Mouse (Mus musculus) cerebellum, adult 2 months (tissue): ENCODE data around the gene Slc24a5. TPM values are rescaled to one million over a fixed set of nuclear protein-coding genes. Genes with fewer than 3 reads are reported as not detected.

Experiments
- DNase-seq, 2 experiments: peaks; one replicate each; pipeline ENCODE4 v3.0.0; 2021
- H3K27ac ChIP-seq: fragments of 200-500 bp; 2 replicates; pipeline ENCODE4 v1.5.1; 2012; ENCODE audit warnings: low read length, control low read depth, inconsistent platforms; ENCODE audit not compliant: insufficient read depth
- H3K27me3 ChIP-seq: fragments of 200-500 bp; 2 replicates; pipeline ENCODE4 v1.6.1; 2012; ENCODE audit warnings: inconsistent platforms, mild to moderate bottlenecking, low read length, moderate library complexity; ENCODE audit not compliant: control insufficient read depth, insufficient read depth
- H3K4me1 ChIP-seq: fragments of 200-500 bp; 2 replicates; pipeline ENCODE4 v1.6.1; 2011; ENCODE audit warnings: low read length; ENCODE audit not compliant: control insufficient read depth, insufficient read depth
- H3K4me3 ChIP-seq: fragments of 200-500 bp; replicated peaks from 2 replicates; pipeline ENCODE3; 2011; ENCODE audit warnings: mild to moderate bottlenecking, low read depth, low read length, control low read depth; ENCODE audit not compliant: insufficient read depth
- CTCF ChIP-seq: fragments of 200-500 bp; IDR thresholded peaks from 2 replicates; pipeline ENCODE4 v1.5.1; 2011; ENCODE audit warnings: low read depth, mild to moderate bottlenecking, control low read depth, low read length, moderate library complexity, borderline replicate concordance; ENCODE audit not compliant: insufficient read depth
- POLR2A ChIP-seq: fragments of 200-500 bp; IDR thresholded peaks from 2 replicates; pipeline ENCODE4 v1.6.1; 2011; ENCODE audit warnings: low read length, control low read depth, borderline replicate concordance; ENCODE audit not compliant: insufficient read depth
- WGBS: fragments of 180-500 bp; shearing (Covaris S2); methylation state at CpG from one replicate; pipeline ENCODE4 v1.1.7; 2018; 5-methylcytosine and 5-hydroxymethylcytosine counted together
- polyA plus RNA-seq: library from polyadenylated mRNA; depleted of rRNA; stranded (reverse); fragments of >200 nt; gene quantifications from 2 replicates; pipeline ENCODE4 v1.2.3, GENCODE M21; 2012; rRNA removed

The Slc24a5 gene
- polyA plus RNA-seq, 1 experiment, result 0.70 TPM

DNA sequence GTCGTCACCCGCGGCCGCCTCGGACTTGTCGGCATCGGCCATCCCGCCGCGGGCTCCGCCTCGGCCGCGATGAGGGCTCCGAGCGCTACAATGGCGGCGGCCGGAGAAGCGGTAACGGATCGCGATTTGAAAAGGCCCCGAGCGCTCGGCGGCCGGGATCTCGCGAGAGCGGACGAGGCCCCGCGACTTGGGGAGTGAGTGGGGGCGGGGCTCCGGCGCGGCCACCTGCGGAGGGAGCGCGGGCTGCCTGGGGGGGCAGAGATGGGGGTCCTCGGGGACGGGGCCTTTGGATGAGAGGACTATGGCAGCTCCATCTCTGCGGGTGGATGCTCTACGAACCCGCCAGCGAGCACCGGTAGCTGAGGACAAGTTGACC, 55.5 kb downstream of the Slc24a5 start, which contains the start of gene Myef2:
Gene Myef2, minus strand, starts transcription at position 185 of the 376 bp plus-strand sequence.
- under 1% methylated on average over 48 of the region's 48 CpGs for WGBS
- no peak for TF ChIP-seq CTCF
- no peak for TF ChIP-seq POLR2A
- peak within 1 kb of the TSS; percentile 73 for H3K4me3 ChIP-seq
- H3K27me3 ChIP-seq, result no peaks in the 10 kb centered on the region
- peaks cover 3% of the 10 kb centered on the region; the same call in 1 of the 2 replicates for H3K4me1 ChIP-seq
- DNase-seq, result peak in 1 of 2 experiments; percentile 81
- peak within 1 kb of the TSS; percentile 55 for H3K27ac ChIP-seq

DNA sequence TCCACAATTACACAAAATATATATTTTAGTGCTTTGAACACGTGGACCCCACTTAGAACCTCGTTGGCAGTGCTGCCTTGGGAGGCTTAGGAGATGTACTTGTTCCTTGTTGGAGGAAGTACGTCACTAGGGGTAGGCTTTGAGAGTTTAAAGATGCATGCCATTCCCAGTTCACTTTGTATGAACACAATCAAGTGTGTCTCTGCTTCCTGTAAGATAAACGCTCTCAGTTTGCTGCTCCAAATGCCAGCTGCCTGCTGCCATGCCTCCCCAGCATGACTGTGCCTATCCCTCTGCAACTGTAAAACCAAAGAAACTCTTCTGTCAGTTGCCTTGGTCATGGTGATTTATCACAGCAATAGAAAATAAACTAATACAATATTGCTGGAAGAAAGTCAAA, 57.9 kb downstream of the Slc24a5 start:
- no peak overlapping the region for H3K27ac ChIP-seq
- TF ChIP-seq CTCF, result no peak
- TF ChIP-seq POLR2A, result no peak
- no peaks in the 10 kb centered on the region for H3K4me1 ChIP-seq
- no peak overlapping the region for H3K4me3 ChIP-seq
- whole genome bisulfite sequencing, result 40% methylated on average over 4 of the region's 4 CpGs
- DNase-seq, result no peak
- no peaks in the 10 kb centered on the region for H3K27me3 ChIP-seq

DNA sequence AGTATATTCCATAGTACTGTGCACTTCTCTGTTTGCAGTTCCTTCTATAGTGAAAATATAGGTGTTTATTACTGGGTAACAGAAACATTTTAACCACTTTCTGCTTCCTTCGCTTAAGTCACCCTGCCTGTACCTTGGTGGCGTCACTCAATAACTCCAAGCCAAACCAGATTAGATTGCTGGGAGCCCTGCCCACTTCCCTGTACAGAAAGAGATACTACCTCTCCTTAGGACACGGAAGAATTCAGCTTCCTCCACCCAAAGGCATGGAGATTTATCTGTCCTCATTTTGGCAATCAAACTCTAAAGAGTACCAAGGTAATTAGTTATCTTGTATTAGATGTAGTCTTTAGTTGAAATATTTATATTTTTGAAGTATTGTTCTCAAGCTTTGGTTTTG, 58.9 kb downstream of the Slc24a5 start:
- no peak overlapping the region for H3K4me3 ChIP-seq
- H3K27me3 ChIP-seq, result no peaks in the 10 kb centered on the region
- DNase-seq, result no peak
- 87% methylated on average over 3 of the region's 3 CpGs for WGBS
- H3K27ac ChIP-seq, result no peak overlapping the region
- TF ChIP-seq POLR2A (no peak), CTCF (no peak)
- no peaks in the 10 kb centered on the region for H3K4me1 ChIP-seq

DNA sequence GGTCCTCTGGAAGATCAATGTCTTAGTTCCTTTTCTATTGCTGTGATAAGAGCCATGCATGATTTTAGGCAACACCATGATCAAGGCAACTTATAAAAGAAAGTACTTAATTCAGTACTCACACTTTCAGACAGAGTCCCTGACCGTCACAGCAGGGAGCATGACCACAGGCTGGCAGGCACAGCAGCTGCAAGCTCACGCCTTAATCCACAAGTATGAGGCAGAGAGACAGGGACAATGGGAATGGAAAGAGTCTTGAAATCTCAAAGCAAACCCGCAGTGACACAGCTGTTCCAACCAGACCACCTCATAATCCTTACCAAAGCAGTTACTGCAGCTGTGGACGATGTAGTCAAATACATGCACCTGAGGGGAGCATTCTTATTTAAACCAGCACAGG, 66.2 kb downstream of the Slc24a5 start:
- no peak overlapping the region for H3K4me3 ChIP-seq
- DNase-seq, result no peak
- no peak overlapping the region for H3K27ac ChIP-seq
- 59% methylated on average over 4 of the region's 4 CpGs for WGBS
- TF ChIP-seq CTCF (no peak), POLR2A (no peak)
- H3K4me1 ChIP-seq, result no peaks in the 10 kb centered on the region
- no peaks in the 10 kb centered on the region for H3K27me3 ChIP-seq

DNA sequence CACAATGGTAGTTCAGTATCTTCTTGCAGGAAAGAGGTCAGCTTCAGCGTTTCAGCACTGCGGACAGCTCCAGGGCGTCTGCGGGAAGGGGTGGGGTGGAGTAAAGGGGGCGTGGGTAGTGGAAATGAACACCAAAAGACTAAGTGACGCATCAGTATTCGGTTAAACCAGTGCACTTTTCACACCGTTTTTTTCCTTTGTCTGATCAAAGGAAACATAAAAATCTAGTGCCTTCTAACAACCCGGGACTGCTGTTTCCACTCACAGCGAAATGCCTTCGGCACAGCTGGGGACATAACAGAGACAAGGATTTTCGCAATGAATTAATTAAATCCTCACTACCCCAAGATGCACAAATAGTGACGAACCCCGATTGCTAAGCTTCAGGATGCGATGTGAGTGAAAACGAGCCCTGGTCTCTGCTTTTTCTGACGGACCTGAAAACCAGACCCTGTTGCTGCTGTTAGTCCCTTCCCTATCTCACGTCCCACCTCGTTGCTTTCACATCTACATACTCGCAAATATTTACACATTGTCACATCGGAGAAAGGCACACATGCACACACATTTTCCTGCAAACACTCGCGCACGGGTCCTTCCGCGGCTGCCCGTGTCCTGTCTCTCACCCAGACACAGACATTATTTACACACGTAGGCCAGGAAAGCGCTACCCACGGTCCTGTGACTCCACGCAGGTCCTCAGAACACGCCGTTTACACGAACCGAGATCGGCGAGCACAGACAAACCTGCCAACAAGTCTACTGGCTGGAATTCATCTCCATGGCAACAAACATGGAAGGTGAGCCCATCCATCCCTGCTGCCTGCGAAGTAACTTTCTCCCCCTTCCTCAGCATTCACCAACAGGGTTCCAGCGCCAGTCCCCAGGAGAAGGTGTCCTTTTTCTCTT, 68.2 kb downstream of the Slc24a5 start, which contains the start of gene Ctxn2:
Gene Ctxn2, plus strand, starts transcription at position 790 of the 909 bp plus-strand sequence.
- H3K27ac ChIP-seq, result no peak within 1 kb of the TSS

DNA sequence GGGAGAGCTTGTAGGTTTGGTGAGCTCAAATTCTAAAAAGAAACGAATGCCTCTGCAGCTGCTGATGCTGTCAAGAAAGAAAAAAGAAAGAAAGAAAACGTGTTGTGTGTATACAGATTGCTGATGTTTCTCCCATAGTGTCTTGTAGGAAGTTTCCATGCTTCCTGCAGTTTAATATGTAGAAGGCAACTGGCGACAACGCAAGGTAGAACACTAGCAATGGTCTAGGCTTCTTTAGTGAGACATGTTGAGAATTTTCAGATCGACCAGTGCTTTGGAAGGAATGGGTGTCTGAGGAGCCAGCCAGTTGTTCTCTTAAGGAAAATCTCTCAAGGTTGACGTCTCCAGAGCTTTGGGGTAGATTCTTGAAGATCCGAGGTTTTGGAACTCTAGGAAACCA, 68.9 kb downstream of the Slc24a5 start:
- no peak for DNase-seq
- 58% methylated on average over 7 of the region's 7 CpGs for WGBS
- TF ChIP-seq CTCF (no peak), POLR2A (no peak)
- Histone ChIP-seq H3K27ac (no peak overlapping the region), H3K4me3 (no peak overlapping the region), H3K4me1 (no peaks in the 10 kb centered on the region), H3K27me3 (no peaks in the 10 kb centered on the region)

More for the DNA sequence above, 68.2 kb downstream of the Slc24a5 start, which contains the start of gene Ctxn2:
- 2% methylated on average over 39 of the region's 39 CpGs for WGBS
- no peak for TF ChIP-seq POLR2A
- TF ChIP-seq CTCF, result no peak
- no peaks in the 10 kb centered on the region for H3K27me3 ChIP-seq
- peak; percentile 45 to 57 for DNase-seq
- peak within 1 kb of the TSS; percentile 63 for H3K4me3 ChIP-seq
- H3K4me1 ChIP-seq, result no peaks in the 10 kb centered on the region

Other genes starting within 250 kb of the Slc24a5 start
- 80.7 and 86.2 TPM in 2 replicates for gene Myef2, start 55.5 kb downstream of the Slc24a5 start, polyA plus RNA-seq
- 7.6 and 11.2 TPM in 2 replicates for gene Ctxn2, start 68.6 kb downstream of the Slc24a5 start, polyA plus RNA-seq
- gene Slc12a1, start 84.4 kb downstream of the Slc24a5 start, polyA plus RNA-seq, result 0.06 and 0.07 TPM in 2 replicates
- 42.6 and 44.8 TPM in 2 replicates for gene Dut, start 179.1 kb downstream of the Slc24a5 start, polyA plus RNA-seq